Comparison of ENCODE assay signal across 12 mouse cellular contexts in the genomic region with DNA sequence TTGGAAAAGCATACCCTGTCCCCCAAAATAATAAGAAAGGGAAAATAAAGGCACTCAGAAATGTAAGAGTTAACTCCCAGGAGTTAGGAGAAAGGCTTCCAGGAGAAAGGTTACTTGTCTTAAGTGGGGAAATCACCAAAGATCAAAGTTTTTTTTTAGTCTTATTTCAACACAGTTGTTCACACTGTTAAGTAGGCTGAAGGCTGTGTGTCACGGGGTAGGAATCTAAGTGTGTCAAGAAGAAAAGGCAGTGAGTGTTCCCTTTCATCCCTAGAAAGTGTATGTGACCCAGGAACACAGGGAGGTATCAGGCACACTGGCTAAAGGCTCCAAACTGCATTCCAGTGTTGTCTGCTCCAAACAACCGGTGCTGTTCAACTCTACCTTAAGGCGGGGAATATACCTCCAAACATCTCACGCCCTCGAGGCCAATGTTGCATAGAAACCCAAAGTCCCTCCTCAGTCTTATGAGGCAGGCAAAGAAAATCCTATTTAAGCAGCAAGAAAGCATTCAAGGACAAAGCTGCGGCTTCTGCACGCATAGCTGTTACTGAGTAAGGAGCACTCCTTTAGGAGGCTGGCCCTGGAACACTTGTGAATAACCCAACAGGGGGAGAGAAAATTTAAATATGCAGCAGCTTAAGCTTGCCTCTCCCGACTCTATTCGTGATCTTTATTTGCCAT. TPM values are rescaled to one million over a fixed set of nuclear protein-coding genes. Genes with fewer than 3 reads are reported as not detected.
DNase-seq lines count a peak whose midpoint lies in the region; ATAC-seq and TF ChIP-seq lines count a peak whose summit lies in the region.
"Had no signal": no experiment of that assay in that cellular context is flagged by ENCODE, and none has a peak within 500 bp of the region (broad histone marks: within the 10 kb centered on the region; RNA-seq: fewer than 3 reads in every experiment).

No protein-coding gene starts in this region.

- no peak overlapping the region for H3K4me3 ChIP-seq in forebrain, embryonic 14.5 days (ENCODE audit: low read depth, low read length)
- H3K4me3 ChIP-seq in forebrain, embryonic 10.5 days, result no peak overlapping the region
- H3K4me3 ChIP-seq in lung, postnatal 0 days (ENCODE audit: low read depth, low read length), result no peak overlapping the region
- H3K4me3 ChIP-seq in embryonic facial prominence, embryonic 14.5 days (ENCODE audit: low read depth, low read length), result no peak overlapping the region
- H3K4me3 ChIP-seq in kidney, embryonic 16.5 days (ENCODE audit: low read length), result no peak overlapping the region
- H3K4me3 ChIP-seq: limb, embryonic 13.5 days; myocyte had no signal

- WGBS in forebrain, embryonic 14.5 days, result 18% methylated on average over 9 of the region's 9 CpGs
- WGBS in forebrain, embryonic 10.5 days, result 8% methylated on average over 9 of the region's 9 CpGs
- WGBS in lung, postnatal 0 days, result 38% methylated on average over 9 of the region's 9 CpGs
- 26% methylated on average over 9 of the region's 9 CpGs for WGBS in embryonic facial prominence, embryonic 14.5 days
- 49% methylated on average over 9 of the region's 9 CpGs for WGBS in kidney, embryonic 16.5 days

- TF ChIP-seq EP300 in lung, postnatal 0 days (IDR thresholded peaks at IDR 0.05), result peak; percentile 74

- H3K27me3 ChIP-seq in forebrain, embryonic 14.5 days (replicated peaks; ENCODE audit: control insufficient read depth, insufficient read depth, low read length), result 0 out of 2 replicates have a peak, but pooled peaks cover 5% of the 10 kb centered on the region
- peaks cover 65% of the 10 kb centered on the region for H3K27me3 ChIP-seq in forebrain, embryonic 10.5 days (ENCODE audit: poor library complexity, severe bottlenecking)
- no peaks in the 10 kb centered on the region for H3K27me3 ChIP-seq in lung, postnatal 0 days (replicated peaks; ENCODE audit: insufficient read depth, low read length)
- peaks cover 21% of the 10 kb centered on the region; the same call in 1 of the 2 replicates for H3K27me3 ChIP-seq in embryonic facial prominence, embryonic 14.5 days (replicated peaks; ENCODE audit: control insufficient read depth, insufficient read depth, low read length)
- peaks cover 8% of the 10 kb centered on the region for H3K27me3 ChIP-seq in kidney, embryonic 16.5 days (ENCODE audit: insufficient read depth, low read length)

- H3K36me3 ChIP-seq in forebrain, embryonic 14.5 days (ENCODE audit: control insufficient read depth, insufficient read depth, low read length), result no peaks in the 10 kb centered on the region
- no peaks in the 10 kb centered on the region for H3K36me3 ChIP-seq in forebrain, embryonic 10.5 days (replicated peaks)
- no peaks in the 10 kb centered on the region for H3K36me3 ChIP-seq in lung, postnatal 0 days (ENCODE audit: insufficient read depth, low read length)
- H3K36me3 ChIP-seq in embryonic facial prominence, embryonic 14.5 days (ENCODE audit: control insufficient read depth, insufficient read depth, low read length), result no peaks in the 10 kb centered on the region
- H3K36me3 ChIP-seq in kidney, embryonic 16.5 days (ENCODE audit: insufficient read depth, low read length), result no peaks in the 10 kb centered on the region
- H3K36me3 ChIP-seq: limb, embryonic 13.5 days had no signal

- H3K4me2 ChIP-seq in forebrain, embryonic 14.5 days (ENCODE audit: low read length), result no peak overlapping the region
- no peak overlapping the region for H3K4me2 ChIP-seq in lung, postnatal 0 days (replicated peaks; ENCODE audit: low read depth, low read length)
- no peak overlapping the region for H3K4me2 ChIP-seq in embryonic facial prominence, embryonic 14.5 days (ENCODE audit: low read depth, low read length)
- no peak overlapping the region for H3K4me2 ChIP-seq in kidney, embryonic 16.5 days (replicated peaks; ENCODE audit: low read depth, low read length)
- H3K4me2 ChIP-seq: limb, embryonic 13.5 days had no signal

- ATAC-seq in forebrain, embryonic 14.5 days, result no peak
- peak; percentile 82 for ATAC-seq in lung, postnatal 0 days
- no peak for ATAC-seq in embryonic facial prominence, embryonic 14.5 days (ENCODE audit: low read depth)
- no peak for ATAC-seq in kidney, embryonic 16.5 days (ENCODE audit: low FRiP score, low TSS enrichment)

- H3K9me3 ChIP-seq in forebrain, embryonic 14.5 days (replicated peaks; ENCODE audit: control insufficient read depth, low read length), result no peaks in the 10 kb centered on the region
- H3K9me3 ChIP-seq in forebrain, embryonic 10.5 days, result no peaks in the 10 kb centered on the region
- H3K9me3 ChIP-seq in lung, postnatal 0 days (ENCODE audit: low read length), result no peaks in the 10 kb centered on the region
- H3K9me3 ChIP-seq in embryonic facial prominence, embryonic 14.5 days (ENCODE audit: control insufficient read depth, low read length), result no peaks in the 10 kb centered on the region
- H3K9me3 ChIP-seq in kidney, embryonic 16.5 days (ENCODE audit: low read length), result no peaks in the 10 kb centered on the region
- H3K9me3 ChIP-seq: limb, embryonic 13.5 days had no signal

- DNase-seq in forebrain, embryonic 14.5 days (ENCODE audit: low spot score), result peak; percentile 0
- DNase-seq in forebrain, embryonic 10.5 days (ENCODE audit: extremely low spot score, low spot score), result no peak
- DNase-seq in lung, postnatal 0 days (ENCODE audit: low spot score), result peak; percentile 93
- no peak for DNase-seq in lung, postnatal 10 days
- peak; percentile 10 for DNase-seq in embryonic facial prominence, embryonic 14.5 days (ENCODE audit: low spot score)
- DNase-seq in lung, postnatal 36 days, result peak; percentile 30
- DNase-seq in urinary bladder, postnatal 14 days (ENCODE audit: low spot score), result no peak
- DNase-seq: kidney, postnatal 10 days had no signal

- peaks cover 13% of the 10 kb centered on the region for H3K4me1 ChIP-seq in forebrain, embryonic 14.5 days (ENCODE audit: control insufficient read depth, insufficient read depth, low read length)
- peaks cover 42% of the 10 kb centered on the region for H3K4me1 ChIP-seq in forebrain, embryonic 10.5 days
- 0 out of 2 replicates have a peak, but pooled peaks cover 5% of the 10 kb centered on the region for H3K4me1 ChIP-seq in lung, postnatal 0 days (ENCODE audit: insufficient read depth, low read depth, low read length)
- H3K4me1 ChIP-seq in embryonic facial prominence, embryonic 14.5 days (ENCODE audit: control insufficient read depth, insufficient read depth, low read length), result 0 out of 2 replicates have a peak, but pooled peaks cover 7% of the 10 kb centered on the region
- H3K4me1 ChIP-seq in kidney, embryonic 16.5 days (ENCODE audit: insufficient read depth, low read length), result peaks cover 27% of the 10 kb centered on the region; the same call in 1 of the 2 replicates

- H3K9ac ChIP-seq in forebrain, embryonic 14.5 days (ENCODE audit: low read length), result no peak overlapping the region
- no peak overlapping the region for H3K9ac ChIP-seq in lung, postnatal 0 days (replicated peaks; ENCODE audit: low read depth)
- H3K9ac ChIP-seq in embryonic facial prominence, embryonic 14.5 days (ENCODE audit: low read depth, low read length), result no peak overlapping the region
- no peak overlapping the region for H3K9ac ChIP-seq in kidney, embryonic 16.5 days (replicated peaks; ENCODE audit: low read length)
- H3K9ac ChIP-seq: limb, embryonic 13.5 days had no signal

- TF ChIP-seq CTCF in lung, postnatal 0 days (IDR thresholded peaks at IDR 0.05), result no peak

- no peak overlapping the region for H3K27ac ChIP-seq in forebrain, embryonic 14.5 days (ENCODE audit: low read depth, low read length)
- no peak overlapping the region for H3K27ac ChIP-seq in forebrain, embryonic 10.5 days
- H3K27ac ChIP-seq in lung, postnatal 0 days (ENCODE audit: low read length), result no peak overlapping the region
- H3K27ac ChIP-seq in embryonic facial prominence, embryonic 14.5 days (replicated peaks; ENCODE audit: low read depth, low read length), result no peak overlapping the region
- no peak overlapping the region for H3K27ac ChIP-seq in kidney, embryonic 16.5 days (ENCODE audit: low read length)
- H3K27ac ChIP-seq: limb, embryonic 13.5 days had no signal

RNA-seq across cellular contexts. Expression of a gene that starts 39.5 kb away (rescaled TPM):
- 5.9 and 6.3 TPM in 2 replicates for polyA plus RNA-seq in forebrain, embryonic 14.5 days (2014; fragmentation: Nextera tagmentation; extraction: Ambion mirVana)
- 3.2 and 3.4 TPM in 2 replicates for polyA plus RNA-seq in forebrain, embryonic 10.5 days (2016; fragmentation: Nextera tagmentation; extraction: Ambion mirVana)
- 5.2 and 5.4 TPM in 2 replicates for polyA plus RNA-seq in lung, postnatal 0 days (2015; fragmentation: Nextera tagmentation; extraction: Ambion mirVana)
- polyA plus RNA-seq in embryonic facial prominence, embryonic 14.5 days (2014; fragmentation: Nextera tagmentation; extraction: Ambion mirVana), result 12.0 and 16.5 TPM in 2 replicates
- 15.4 and 15.5 TPM in 2 replicates for polyA plus RNA-seq in kidney, embryonic 16.5 days (2015; fragmentation: Nextera tagmentation; extraction: Ambion mirVana)
- polyA plus RNA-seq: erythroblast, embryonic 14.5 days had no signal

Comparison
In these comparisons a context has a peak if more than half of its experiments do, and no peak if none do; other contexts are left out.
1. DNase-seq: peak in forebrain, embryonic 14.5 days (single experiment), lung, postnatal 0 days (single experiment), embryonic facial prominence, embryonic 14.5 days (single experiment) and lung, postnatal 36 days (single experiment); none in forebrain, embryonic 10.5 days (single experiment), lung, postnatal 10 days (single experiment) and urinary bladder, postnatal 14 days (single experiment).